Mouse (Mus musculus): ENCODE results near the gene Atat1.
A peak's percentile ranks its signal among the peaks of the same experiment; 100 is the strongest.

Gene Atat1

DNA sequence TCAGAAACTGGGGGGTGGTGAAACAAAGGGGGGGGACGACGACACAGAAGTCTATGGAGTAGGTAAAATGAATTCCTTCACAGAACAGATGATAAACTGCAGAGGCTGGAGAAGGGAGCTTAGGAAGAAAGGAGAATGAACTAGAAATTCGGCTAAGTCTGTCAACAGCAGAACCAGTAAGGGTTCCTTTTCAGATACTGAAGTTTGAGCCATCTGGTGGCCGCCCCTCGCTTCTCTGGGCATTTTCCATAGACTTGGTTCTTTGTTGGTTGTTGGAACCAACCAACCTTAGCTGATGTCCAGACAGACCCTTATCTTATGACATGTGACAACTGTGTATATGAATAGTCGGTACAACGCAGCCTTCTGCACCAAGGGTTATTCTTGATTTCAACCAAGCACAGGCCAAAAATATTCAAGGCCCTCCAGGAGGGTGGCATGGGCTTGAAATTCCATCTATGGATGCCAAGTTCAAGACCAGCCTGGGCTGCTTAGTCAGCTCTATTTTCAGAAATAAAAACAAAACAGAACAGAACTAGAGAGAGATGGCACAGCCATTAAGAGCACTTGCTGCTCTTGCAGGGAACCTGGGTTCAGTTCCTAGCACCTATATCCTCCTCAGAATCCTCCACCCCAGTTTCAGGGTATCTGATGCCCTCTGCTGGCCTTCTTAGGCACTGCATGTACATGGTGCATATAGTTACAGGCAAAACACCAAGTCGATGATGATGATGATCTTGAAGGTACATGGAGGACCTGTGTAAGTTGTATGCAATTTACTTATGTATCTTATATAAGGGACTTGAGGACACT, 38.8 kb downstream of the Atat1 start:
- no peak for DNase-seq

DNA sequence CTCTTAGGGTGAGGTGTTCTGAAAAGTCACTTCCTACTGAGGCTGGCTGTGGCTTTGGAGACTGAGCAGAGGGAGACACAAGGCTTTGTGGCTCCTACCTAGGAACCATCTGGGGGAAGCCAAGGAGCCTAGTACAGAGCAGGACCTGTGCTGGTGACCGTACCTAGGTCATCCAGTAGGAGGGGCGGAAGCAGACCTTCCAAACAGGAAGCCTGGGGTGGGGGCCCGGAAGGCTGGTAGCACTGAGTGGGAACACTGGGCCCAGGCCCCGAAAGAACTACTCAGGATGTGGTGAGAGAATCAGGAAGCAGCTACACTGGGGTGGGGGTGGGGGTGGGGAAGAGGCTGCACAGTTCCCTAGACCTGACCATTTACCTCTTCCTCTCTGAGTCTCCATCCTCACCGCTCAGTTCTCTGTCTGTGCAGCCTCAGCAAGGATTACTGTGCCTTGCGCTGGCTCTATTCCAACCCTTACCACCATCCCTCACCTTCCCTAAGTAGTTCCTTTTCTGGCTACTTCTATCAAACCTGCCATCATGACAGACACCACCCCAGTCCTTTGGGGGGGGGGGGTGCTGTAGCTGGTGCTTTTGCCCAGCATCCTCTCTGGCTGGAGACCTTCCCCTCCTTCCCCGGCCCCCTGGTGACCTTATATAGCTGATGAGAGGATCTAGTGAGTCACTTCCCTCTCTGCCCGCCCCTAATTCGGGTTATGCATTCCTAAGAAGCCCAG, 39.6 kb downstream of the Atat1 start:
- DNase-seq, result no peak

DNA sequence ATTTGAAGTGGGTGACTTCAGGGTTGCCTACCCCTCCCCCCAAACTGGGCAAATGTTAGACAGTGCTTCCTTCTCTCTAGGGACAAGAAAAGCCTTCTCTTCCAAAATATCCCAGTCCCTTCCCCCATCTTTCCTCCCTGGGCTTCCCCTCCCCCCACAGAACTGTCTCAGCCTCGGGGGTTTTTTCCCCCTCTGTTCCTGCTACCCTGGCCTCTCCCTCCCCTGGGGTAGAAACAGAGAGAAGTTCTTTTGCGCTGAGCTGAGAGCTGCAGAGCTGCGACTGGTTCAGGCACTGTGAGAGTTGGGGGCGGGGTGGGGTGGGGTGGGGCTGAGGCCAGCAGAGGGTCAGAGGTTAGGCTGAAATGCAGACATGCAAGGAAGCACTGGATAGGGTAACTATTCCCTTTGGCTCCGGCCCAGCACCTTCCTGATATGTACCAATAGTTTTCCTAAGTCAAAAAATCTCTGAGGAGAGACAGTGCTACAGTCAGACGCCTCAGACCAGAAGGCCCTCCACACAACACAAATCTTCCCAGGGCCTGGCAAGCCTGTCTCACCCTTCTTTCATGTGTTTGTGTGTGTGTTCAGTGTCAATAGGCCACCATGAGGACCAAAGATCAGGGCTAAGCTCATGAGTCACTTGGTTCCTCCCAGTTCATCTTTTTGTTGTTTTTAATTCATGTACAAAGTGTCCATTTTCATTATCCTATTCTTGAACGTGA, 40.4 kb downstream of the Atat1 start:
- DNase-seq, result no peak

DNA sequence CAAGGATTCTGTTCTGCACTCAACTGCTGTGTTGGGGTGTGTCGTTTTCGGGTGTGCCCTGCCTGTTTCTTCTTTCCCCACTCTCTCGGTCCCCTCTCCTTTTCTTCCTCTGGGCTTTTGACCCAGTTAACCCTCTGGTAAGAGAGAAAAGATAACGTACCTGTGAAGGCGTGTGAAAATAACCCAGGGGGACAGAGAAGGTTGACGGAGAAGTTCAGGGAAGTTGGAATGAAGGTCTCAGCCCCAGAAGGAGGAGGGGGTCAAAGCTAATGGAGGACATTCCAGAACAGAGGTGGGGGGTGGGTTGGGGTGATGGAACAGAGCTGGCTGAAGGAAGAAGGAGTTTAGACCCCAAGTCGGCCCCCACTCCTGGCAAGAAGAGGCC, 40.9 kb downstream of the Atat1 start:
- no peak for DNase-seq

DNA sequence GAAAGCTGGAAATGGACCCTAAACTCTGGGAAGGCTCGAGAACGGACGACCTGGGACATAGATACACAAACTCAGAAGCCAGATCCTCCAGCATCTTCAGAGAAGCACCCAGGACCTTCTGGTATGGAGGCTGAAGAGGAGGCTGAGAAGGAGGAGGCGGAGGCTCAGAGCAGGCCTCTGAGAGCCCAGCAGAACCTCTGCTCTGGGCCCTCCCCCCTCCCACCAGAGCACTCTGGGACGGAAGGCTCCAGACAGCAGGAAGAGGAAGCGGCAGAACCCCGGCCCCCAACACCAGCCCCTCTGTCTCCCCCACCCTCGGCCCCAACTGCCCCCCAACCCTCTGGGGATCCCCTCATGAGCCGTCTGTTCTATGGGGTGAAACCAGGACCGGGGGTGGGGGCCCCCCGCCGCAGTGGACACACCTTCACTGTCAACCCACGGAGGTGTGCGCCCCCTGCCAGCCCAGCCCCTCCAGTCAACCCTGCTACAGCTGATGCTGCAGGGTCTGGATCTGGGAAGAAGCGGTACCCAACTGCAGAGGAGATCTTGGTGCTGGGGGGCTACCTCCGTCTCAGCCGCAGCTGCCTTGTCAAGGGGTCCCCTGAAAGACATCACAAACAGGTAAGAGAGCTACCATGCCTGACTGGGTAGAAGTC, 41.6 kb downstream of the Atat1 start:
- DNase-seq, result no peak

DNA sequence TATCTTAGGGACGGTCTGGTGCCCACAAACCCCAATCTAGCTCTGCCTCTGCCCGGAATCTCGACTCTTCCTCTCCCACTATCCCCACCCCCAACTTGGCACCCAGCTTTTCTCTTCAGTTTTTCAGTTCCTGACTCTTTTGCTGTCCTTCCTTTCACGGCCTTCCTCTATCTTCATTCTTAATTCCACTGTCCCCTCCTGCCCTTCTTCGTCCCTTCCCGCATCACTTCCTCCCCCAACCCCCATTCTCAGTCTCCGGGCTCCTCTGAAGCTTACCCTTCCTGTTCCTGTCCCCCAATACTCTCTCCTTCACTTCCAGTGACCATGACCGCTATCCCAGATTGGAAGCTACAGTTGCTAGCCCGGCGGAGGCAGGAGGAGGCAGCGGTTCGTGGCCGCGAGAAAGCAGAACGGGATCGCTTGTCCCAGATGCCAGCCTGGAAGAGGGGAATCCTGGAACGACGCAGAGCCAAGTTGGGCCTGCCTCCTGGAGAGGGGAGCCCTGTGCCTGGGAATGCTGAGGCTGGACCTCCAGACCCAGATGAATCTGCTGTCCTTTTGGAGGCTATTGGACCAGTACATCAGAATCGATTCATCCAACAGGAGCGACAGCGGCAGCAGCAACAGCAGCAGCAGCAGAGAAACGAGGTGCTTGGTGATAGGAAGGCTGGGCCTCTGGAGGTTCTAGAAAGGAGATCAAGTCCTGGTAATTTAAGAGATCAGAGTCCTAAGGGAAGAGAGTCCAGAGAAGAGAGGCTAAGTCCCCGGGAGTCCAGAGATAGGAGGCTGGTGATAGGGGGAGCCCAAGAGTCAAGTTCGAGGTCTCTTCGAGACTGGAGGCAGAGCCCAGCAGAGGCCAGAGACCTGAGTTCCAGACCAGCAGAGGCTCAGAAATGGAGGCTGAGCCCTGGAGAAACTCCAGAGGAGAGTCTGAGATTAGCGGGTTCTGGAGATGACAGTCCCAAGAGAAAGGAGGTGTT, 42.7 kb downstream of the Atat1 start:
- no peak for DNase-seq

DNA sequence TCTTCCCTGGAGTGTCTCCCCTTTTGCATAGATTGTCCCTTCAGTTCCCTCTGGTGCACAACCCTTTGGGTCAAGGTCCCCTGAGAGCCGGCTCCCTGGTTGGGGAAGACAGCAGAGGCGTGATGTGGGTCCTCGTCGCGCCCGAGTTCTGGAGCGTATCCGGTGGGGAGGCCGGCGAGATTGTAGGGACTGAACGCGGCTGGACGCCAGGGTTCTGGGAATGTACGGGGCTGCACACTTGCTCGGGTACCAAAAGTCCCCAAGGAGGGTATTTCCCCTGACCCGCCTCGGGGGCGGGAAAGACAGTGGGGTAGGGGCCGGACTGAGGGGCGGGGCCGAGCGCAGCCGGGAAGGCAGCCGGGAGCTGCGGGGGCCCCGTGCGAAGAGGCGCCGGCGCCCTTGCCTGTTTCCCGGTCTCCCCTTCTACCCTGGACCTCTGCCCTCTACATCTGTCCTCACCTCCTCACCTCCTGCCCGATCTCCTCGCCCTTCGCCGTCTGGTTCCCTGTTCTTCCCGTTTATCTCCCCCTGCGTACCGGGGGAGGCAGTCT, 43.5 kb downstream of the Atat1 start:
- no peak for DNase-seq

DNA sequence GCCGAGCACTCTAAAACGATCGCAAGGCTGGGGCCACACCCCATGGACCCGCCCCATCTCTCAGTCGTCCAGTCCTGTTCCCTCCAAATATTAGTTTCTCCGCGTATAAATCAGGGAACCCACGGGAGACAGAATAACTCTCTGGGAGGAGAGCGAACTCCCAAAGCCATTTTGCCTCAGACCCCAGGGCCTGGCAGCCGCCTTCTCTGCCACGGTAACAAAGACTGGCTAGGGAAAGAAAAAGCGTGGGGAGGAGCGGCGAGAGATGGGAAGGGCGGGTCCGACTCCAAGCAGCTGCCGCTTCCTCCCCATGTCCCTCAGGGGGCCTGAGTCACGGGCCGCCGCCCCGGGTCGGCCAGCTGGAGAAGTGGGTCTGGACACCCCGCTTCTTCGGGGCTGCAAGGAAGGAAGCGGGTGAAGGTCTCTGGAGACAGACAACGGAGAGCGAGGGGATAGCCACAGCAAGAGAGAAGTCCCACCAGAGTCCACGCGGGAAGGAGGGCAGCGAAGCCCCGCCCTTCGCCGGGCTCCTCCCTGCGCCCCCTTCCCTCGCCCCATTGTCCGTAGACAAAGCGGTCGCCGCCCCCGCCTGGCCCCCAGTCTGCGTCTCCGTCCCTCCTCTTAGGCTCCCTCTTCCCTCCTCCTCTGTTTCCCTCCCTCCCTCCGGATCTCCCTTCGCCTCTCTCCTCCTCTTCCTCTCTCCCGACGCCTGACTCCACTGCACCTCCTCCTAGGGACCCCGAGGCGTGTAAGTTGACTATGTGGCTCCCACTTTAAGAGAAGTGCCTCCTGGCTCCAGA, 44.2 kb downstream of the Atat1 start, which contains the start of gene Ppp1r18:
Ppp1r18 (plus strand) TSS at position 113 of the 800 bp plus-strand sequence.
- DNase-seq, result no peak

DNA sequence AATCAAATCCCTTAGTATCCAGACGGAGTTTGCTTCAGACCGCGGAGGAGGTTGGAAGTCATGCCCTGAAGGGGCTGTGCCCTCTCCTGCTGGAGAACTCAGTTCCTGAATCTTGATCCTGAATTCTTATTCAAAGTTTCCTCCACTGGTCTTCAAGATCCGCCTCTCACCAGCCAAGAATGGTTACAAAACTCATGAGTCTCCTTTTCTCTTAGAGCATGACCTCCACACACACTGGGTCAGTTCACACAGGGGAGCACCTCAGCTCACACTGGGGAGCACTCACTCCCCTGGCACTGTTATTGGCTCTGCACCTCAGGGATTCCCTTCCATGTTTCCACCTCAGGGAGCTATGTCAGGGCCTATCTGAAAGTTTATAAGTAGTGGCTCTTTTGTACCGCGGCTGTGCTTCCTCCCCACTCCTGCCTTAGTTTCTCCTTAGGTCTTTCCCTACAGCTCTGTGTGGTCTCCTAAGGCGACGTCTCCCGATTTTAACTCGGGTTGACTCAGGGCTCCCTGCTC, 45.0 kb downstream of the Atat1 start:
- DNase-seq, result no peak

DNA sequence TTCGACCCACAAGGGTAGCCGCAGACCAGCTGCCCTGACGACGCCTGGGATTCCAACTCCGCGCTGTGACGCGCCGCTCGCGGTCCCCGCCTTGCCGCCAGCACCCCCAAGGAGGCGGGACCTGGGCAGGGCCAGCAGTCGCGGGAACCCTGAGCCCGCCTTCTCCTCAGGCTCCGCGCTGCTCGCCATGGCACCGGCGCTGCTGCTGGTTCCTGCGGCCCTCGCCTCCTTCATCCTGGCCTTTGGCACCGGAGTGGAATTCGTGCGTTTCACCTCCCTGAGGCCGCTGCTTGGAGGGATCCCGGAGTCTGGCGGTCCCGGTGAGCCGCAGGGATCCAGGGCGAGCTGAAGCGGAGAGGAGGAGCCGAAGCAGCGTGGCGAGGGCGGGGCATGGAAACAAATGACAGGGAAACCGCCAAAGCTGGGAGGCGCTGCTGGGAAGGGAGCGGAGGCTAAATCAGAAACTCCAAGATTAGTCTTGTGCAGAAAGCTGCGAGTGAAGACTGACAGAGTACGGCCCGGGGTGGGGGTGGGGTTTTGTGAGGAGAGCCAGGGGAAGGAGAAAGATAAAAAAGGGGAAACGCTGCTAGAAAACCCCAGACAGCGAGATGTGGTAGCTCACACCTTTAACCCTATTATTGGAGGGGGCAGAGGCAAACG, 48.5 kb downstream of the Atat1 start, which contains the start of gene Nrm:
Nrm (plus strand) TSS at position 121 of the 660 bp plus-strand sequence.
- DNase-seq, result peak; percentile 90

DNA sequence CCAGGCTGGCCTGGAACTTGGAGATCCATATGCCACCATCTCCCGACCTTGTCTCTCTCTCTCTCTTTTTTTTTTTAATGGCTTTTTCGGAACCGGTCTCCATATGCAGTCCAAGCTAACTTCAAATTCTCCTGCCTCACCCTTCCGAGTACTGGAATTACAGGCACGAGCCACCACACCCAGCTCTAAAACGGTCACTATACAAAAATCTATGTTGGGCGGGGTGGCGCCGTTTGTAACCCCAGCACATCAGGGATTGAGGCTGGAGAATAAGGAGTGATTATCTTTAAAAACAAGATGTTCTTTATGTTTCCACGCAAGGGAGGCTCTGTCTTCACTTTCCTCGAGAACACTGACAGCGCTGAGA, 49.1 kb downstream of the Atat1 start:
- no peak for DNase-seq

DNA sequence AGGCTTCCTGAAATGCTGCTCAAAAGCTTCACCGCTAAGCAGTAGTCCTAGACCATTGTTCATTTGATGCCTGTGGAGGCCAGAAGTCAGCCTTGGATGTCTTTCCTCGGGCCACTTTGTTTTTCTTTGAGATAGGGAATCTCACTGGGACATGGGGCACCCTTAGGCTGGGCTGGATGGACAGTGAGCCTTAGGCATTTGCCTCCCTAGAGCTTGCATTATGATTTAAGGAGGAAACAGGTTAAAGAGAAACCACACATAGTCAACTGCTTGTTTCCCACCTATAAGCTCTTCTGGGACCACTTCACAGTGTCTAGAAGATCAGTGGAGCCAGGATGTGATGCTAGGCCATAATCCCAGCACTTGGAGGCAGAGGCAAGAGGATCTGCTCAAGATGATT, 50.0 kb downstream of the Atat1 start:
- DNase-seq, result no peak

DNA sequence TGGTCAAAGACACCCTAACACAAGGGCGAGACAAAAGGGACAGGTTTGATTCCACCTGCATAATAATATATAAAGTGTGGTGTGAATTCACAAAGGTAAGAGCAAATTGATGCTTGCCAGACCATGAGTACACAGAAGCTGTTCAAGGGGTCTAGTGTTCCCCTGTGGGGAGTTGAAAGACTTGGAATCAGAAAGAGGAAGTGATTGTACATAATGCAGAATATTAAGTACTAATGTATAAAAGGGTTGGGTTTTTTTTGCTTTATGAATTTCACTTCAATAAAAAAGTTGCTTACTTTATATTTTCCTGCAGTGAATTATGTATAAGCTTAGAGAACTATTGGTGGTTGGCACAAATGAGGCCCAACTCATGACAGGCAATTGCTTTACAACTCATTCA, 50.5 kb downstream of the Atat1 start:
- DNase-seq, result no peak

DNA sequence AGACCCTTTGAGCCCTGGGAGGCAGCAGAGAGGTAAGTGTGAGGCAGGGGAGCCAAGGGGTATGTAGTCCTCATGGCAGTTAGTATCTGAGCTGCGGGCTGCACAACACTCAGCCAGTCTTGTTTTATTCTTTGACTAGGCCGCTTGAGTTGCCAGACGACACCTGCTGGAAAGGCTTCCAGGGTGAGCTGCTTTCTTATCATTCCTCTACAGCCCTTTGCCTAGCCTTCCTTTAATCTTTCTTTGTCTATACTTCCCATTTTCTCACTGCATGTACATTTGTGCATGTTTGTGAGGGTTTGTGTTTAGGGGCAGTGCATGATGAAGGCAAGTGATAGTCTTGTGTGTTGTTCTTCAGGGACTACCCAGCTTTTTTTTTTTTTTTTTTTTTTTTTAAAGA, 58.9 kb downstream of the Atat1 start:
- no peak for DNase-seq

DNA sequence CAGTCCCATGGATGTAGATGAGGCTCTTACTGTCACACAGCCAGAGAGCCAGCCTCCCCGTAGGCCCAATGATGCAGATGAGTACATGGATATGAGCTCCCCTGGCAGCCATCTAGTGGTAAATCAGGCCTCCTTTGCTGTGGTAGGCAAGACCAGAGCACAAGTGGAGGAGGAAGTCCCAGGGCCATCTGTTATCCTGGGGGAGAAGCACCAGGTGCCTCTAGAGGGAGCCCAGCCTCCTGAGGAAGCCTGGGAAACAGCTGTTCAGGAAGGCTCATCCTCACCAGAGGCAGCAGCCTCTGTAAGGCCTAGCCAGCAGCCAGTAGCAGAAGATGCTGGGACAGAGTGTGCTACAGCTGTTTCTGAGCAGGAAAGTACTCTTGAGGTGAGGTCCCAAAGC, 61.8 kb downstream of the Atat1 start:
- DNase-seq, result no peak
